Mouse (Mus musculus) stomach, postnatal 0 days (tissue): ENCODE measurements around the gene Cep135. TPM values are rescaled to one million over a fixed set of nuclear protein-coding genes. Genes with fewer than 3 reads are reported as not detected.

ENCODE experiments used
- ATAC-seq: fragments of 200-750 bp; cut with Nextera tagmentation; 2 replicates; pipeline ENCODE4 v1.8.0; 2017; ENCODE audit not compliant: low FRiP score, low TSS enrichment
- DNase-seq: peaks from one replicate; pipeline ENCODE4 v3.0.0-alpha.2; 2016; ENCODE audit warnings: low spot score
- H3K27ac ChIP-seq: fragments of 300-500 bp; sonication (generic); replicated peaks from 2 replicates; pipeline ENCODE4 v1.5.1; 2014; ENCODE audit warnings: mild to moderate bottlenecking, control low read depth
- H3K27me3 ChIP-seq: fragments of 300-500 bp; sonication (generic); 2 replicates; pipeline ENCODE4 v1.6.1; 2014; ENCODE audit warnings: low read length; ENCODE audit not compliant: control insufficient read depth, insufficient read depth
- H3K36me3 ChIP-seq: fragments of 300-500 bp; sonication (generic); 2 replicates; pipeline ENCODE4 v1.6.1; 2014; ENCODE audit warnings: low read length, mixed read lengths; ENCODE audit not compliant: control insufficient read depth, insufficient read depth
- H3K4me1 ChIP-seq: fragments of 300-500 bp; sonication (generic); replicated peaks from 2 replicates; pipeline ENCODE4 v1.6.1; 2014; ENCODE audit warnings: antibody characterized with exemption; ENCODE audit not compliant: control insufficient read depth, insufficient read depth
- H3K4me2 ChIP-seq: fragments of 300-500 bp; sonication (generic); replicated peaks from 2 replicates; pipeline ENCODE4 v1.6.1; 2014; ENCODE audit warnings: low read depth, mild to moderate bottlenecking, control low read depth, moderate library complexity
- H3K4me3 ChIP-seq: fragments of 300-500 bp; sonication (generic); 2 replicates; pipeline ENCODE4 v1.5.1; 2014; ENCODE audit warnings: low read depth, low read length, control low read depth
- H3K9ac ChIP-seq: fragments of 300-500 bp; sonication (generic); 2 replicates; pipeline ENCODE4 v1.6.1; 2014; ENCODE audit warnings: mild to moderate bottlenecking, low read length, control low read depth, mixed read lengths
- H3K9me3 ChIP-seq: fragments of 300-500 bp; sonication (generic); 2 replicates; pipeline ENCODE4 v1.6.1; 2016; ENCODE audit warnings: low read length; ENCODE audit not compliant: control insufficient read depth
- CTCF ChIP-seq: IDR thresholded peaks from 2 replicates; pipeline ENCODE4 v1.5.1; 2016; ENCODE audit warnings: antibody characterized with exemption, low read depth, mild to moderate bottlenecking, moderate library complexity
- EP300 ChIP-seq: optimal IDR thresholded peaks from 2 replicates; pipeline ENCODE3; 2016; ENCODE audit warnings: antibody characterized with exemption
- WGBS: fragments of 180-500 bp; shearing (Covaris S2); extraction: QIAGEN DNeasy Blood & Tissue Kit; methylation state at CpG from one replicate; pipeline ENCODE4 v1.1.7; 2014; 5-methylcytosine and 5-hydroxymethylcytosine counted together
- polyA plus RNA-seq: library from polyadenylated mRNA; unstranded; fragments of >200 nt; fragmentation: Nextera tagmentation; extraction: Ambion mirVana; gene quantifications from 2 replicates; pipeline ENCODE4 v1.2.1, GENCODE M21; 2015

The Cep135 gene
- polyA plus RNA-seq, 1 experiment from 2014 or later = 1.9 TPM

DNA sequence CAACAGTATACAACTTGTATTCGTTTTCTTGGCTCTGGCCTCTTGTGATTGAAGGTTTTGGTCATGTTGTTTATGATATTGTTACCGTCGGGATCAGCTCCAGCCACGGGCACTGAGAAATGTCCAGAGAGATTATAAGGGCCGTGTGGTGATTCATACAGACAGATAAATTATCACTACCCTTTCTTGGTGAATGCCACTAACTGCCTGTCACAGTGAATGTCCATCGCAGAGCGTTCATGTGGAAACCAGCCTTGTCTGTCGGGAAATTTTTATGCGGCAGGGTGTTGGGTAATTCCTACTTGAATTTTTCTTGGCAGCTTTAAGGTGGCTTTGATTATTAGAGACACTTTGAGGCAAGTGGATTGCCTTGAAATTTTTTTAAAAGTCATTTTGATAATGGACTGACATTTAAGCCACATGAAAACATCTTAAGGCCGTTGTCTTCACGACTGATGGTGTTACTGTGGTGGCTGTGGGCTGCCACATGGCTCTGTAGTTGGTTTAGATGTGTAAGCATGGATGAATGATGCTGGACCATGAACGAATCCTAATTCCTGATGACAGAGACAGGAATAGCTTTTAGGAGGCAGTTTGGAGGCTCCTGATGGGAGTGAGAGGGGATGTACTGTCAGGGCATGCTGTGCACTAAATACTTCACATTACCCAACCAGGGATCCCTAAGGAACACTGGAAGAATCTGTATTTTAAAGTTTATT is 103.4 kb downstream of the Cep135 start:
- no peak for DNase-seq

More for the DNA sequence above, 103.4 kb downstream of the Cep135 start:
- Histone ChIP-seq H3K27ac (no peak overlapping the region), H3K9me3 (no peaks in the 10 kb centered on the region), H3K9ac (no peak overlapping the region), H3K4me1 (no peaks in the 10 kb centered on the region), H3K27me3 (no peaks in the 10 kb centered on the region), H3K4me3 (no peak overlapping the region), H3K4me2 (no peak overlapping the region), H3K36me3 (no peaks in the 10 kb centered on the region)
- 76% methylated on average over 12 of the region's 12 CpGs for WGBS
- no peak for TF ChIP-seq CTCF
- TF ChIP-seq EP300 = no peak
- no peak for ATAC-seq

Other genes starting within 250 kb of the Cep135 start
- gene Nmu, start 224.9 kb upstream of the Cep135 start, polyA plus RNA-seq = 8.1 and 10.1 TPM in 2 replicates
- not detected in 2 replicates for gene Gm7271, start 104.7 kb upstream of the Cep135 start, polyA plus RNA-seq
- gene Exoc1, start 59.4 kb upstream of the Cep135 start, polyA plus RNA-seq = 14.7 and 15.1 TPM in 2 replicates
- 3.6 TPM in 2 replicates for gene C530008M17Rik, start 67.8 kb downstream of the Cep135 start, polyA plus RNA-seq